Mouse (Mus musculus) c-Kit-positive CD71-negative TER-119-negative erythroid progenitor cells, embryonic 14.5 days (primary cell): Measurements from ENCODE around the gene Tmem141.
A peak's percentile ranks its signal among the peaks of the same experiment; 100 is the strongest.

Source experiments
- DNase-seq: peaks from one replicate; pipeline ENCODE4 v3.0.0-alpha.2; 2013; ENCODE audit warnings: low read depth

Tmem141 gene

DNA sequence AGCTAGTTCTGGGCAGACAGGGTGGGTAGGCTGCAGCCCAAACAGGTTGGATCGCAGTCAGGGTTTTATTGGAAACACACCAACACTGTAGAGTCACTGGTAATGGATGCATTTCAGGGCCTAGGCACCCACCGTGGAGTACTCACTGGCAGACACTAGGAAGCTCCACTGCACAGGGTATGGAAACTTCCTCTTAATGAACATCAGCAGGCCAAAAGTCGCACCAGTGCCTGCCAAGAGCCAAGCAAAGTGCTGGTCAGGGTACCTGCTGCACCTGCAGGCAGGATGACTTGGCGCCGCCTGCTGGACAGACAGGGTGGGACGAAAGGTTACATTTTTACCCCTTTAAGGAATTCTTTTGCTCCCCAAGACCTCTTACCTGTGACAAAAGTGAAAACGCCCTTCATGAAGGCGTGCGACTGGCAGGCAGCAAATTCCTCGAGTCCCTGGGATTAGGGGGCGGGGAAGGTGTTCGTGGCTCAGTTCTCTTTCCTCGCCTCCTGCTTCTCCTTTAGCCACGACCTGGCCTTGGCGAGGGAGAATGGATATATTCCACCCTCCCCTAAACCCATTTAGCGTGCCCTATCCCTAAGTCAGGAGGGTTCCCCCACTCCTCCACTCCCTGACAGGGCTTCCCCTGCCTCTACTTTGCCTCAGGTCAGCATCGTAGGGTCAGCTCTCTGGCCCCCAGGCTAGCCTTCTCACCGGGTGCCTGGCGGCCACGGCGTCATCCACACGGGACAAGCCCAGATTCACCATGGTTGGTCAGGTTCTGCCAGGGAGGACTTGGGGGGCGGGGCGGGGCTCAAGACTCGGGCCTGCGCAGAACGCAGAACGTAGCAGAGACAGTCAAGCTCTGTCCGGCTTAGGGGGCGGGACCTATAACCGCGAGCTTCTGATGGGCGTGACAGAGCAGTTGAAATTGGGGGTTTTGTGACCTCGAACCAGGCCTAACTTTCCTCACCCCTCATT, at the start of gene Tmem141:
Gene Tmem141 (minus strand): TSS at position 777 of the 972 bp plus-strand sequence.
- DNase-seq: peak; percentile 59

DNA sequence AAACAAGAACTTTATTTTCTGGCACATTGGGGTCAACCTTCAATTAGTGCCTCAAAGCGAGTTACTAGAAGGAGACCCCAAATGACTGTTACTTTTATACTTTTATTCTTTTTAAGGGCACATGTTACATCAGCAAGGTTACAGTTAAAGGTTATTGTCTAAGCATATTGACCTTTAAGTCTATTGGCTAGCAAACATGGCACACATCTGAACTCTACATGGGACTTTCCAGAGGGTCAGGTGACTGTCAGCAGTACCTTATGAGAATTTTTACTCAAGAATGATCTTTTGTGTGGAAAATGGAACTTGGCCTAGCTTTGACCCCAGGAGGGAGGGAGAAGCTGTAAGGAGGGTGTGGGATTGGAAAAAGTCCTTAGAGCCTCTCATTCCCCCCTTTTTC, 44.7 kb upstream of the Tmem141 start:
- DNase-seq: no peak

DNA sequence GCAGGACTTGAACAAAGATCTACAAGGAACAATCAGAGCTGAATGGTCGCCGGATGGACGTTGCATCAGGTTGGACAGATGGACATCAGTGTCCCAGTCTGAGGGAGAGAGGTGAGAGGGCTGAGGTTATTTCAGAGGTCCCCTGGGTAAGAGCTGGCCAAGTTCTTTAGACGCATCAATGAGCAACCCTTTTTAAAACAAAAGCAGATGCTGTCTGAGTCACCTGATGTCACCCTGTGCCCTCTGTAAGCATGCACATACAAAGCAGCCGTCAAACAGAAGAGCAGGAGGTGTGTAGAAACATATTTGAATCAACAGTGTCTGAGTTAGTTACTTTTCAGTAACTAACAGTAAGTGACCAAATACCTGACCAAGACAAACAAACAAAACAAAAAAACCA, 42.3 kb upstream of the Tmem141 start:
- DNase-seq: no peak

DNA sequence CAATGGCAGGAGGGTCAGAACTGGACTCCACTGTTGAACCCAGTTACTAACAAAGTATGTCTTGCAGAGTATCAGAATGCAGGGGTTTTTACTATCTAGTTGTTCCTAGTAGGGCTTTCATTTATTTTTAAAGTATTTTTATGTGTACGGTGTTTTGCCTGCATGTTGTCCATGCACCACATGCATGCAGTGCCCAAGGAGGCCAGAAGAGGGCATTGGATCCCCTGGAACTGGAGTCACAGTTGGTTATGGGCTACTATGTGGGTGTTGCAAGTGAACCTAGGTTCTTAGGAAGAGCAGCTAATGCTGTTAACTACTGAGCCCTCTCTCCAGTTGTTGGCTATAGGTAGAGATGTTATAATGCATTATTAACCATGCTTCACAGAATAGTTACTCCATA, 41.7 kb upstream of the Tmem141 start:
- DNase-seq: peak; percentile 30

DNA sequence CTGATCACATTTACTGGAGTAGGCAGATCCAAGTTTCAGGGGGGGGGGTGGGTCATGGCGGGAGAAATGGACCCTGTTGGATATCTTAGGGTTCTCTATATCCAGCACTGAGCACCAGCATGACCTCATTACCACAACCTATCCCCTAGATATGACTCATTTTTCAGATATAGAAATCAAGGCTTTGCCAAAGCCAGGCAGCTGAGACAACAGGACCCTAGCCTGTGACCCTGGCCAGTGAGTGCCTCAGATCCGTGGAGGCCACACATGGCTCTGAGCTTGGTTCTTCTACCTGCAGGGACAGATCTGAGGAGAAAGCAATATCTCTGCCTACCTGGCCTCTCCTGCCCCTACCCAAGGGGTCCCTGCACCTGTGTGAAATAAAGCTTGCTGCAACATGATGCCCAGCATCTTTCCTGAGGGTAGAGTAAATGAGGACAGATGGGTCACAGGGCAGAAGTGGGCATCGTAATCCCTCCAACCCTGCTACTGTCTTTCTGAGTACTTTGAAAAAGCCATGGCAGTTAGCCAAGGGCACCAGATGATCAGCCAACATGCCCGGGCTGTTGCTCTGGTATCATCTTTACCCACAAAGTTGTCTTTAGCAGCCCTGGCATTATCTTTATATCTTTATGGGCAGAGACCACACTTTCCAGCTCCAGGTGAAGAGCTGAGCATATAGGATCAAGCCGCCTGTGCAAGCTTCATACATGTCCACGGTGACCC, 39.6 kb upstream of the Tmem141 start:
- no peak for DNase-seq

DNA sequence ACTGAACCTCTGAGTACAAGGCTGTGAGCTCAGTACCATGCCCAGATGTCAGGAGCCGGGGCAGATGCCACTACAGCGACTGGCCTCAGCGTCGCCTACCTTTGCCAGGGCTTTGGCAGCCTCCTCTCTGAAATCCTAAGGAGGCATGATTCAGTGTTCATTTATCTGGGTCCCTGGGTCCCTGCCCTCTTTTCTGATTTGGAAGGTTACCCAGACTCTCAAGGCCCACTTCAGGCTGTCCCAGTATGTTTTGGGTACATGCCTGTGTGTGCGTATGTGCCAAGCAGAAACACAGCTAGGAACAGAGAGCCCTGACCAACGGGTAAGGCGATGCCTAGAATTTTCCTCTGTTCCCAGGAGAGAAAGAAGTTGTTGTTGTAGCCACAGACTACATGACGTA, 38.5 kb upstream of the Tmem141 start:
- no peak for DNase-seq

DNA sequence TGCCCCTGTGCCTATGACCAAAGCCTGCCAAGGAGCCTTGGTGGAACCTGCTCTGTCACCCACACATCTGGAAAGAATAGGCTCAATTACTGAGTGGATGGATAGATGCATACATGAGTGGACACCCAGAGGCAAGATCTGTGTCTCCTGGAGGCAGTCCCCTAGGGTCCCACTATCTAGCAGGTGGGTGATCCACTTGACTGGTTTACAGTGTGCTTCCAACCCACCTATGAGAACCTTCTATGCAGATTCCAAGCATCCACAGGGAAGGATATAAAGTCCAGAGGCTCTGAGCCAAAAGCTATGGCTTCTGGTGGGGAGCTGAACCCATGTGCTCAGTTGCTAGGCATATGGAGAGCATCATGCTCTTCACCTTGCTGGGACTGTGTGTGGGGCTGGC, 35.8 kb upstream of the Tmem141 start, which contains the start of gene Lcn5:
Gene Lcn5 (plus strand): TSS at position 301 of the 400 bp plus-strand sequence.
- no peak for DNase-seq

DNA sequence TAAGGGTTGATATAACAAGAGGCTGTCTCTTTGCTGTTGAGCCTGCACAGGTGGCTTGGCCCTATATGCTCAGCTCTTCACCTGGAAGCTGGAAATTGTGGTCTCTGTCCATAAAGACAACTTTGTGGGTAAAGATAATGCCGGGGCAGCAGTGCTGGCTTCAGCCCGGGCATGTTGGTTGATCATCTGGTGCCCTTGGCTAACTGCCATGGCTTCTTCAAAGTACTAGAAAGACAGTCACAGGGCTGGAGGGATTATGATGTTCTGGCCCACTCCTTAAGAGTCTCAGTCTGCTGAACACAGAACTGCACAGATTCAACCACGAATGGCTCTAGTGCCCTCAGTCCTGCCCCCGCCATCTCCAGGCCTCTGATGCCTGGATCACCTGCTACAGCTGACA, 35.4 kb upstream of the Tmem141 start:
- DNase-seq: no peak

DNA sequence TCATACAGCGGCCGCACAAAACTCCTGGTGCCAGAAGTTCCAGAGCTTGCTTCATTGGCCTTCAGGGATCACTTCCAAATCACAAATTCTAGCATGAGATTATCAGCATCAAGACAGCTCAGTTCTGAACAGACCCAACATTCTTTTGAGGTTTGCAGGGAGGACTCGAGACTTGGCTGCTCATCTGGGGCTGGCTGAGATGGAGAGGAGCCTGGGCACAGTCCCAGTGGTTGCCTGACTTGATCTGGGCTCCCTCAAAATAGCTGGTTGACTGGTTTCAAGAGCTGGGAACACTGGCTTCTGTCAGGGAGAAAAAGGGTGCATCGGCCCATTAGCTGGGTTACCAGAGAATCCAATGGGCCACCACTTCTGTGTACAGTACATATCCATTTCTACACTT, 34.9 kb upstream of the Tmem141 start:
- no peak for DNase-seq

DNA sequence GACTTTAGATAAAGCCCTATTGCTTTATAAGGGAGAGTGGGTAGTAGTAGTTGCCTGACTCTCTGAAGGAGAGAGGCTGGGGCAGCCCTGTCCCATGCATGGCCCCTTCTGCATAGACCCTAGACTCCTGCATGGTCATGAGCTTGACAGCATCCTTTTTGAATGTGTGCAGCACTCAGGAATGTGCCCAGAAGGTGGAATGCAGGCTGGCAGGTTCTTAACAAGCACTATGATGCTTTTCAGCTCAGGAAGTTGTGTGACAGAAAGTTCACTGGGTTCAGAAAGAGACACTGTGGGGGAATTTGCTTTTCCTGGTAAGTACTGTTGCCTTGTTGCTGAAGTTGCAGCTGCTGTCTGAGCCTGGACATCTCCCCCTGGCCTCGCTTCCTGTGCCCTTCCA, 32.7 kb upstream of the Tmem141 start:
- DNase-seq: no peak

DNA sequence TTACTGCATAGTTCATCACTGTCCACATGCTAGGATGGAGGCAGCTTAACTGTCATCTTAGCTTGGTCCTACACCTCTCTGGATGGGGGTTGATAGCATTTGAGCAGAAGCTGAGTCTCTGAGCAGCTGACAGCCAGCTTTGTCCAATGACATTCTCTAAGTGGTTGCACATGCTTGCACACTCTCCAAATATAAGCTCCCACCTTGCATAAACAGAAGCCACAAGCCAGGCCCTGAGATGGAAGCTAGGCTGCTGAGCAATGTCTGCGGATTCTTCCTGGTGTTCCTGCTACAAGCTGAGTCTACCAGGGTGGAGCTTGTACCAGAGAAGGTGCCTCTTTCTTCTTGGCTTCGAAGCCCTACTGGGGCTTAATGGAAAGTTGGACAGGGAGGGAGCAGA, 31.1 kb upstream of the Tmem141 start, which contains the start of gene Lcn8:
Gene Lcn8 (plus strand): TSS at position 219 of the 400 bp plus-strand sequence.
- no peak for DNase-seq

DNA sequence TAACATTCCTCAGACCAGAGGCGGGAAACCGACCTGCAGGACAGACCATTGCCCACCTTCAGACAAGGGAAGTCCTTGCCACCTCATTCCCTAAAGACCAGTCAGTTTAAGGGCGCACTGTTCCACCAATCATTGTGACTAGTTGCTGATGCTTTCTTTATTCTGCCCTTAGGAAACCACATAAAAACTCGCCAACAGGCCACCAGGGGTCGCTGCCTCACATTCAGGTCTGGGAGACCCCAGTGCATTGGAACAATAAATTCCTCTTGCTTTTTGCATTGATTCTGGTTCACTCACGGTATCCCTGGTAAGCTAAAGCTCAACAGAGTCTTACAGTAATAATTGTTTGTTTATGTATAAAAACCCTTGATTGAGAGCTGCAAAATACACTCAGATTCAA, 18.1 kb upstream of the Tmem141 start:
- peak; percentile 43 for DNase-seq

DNA sequence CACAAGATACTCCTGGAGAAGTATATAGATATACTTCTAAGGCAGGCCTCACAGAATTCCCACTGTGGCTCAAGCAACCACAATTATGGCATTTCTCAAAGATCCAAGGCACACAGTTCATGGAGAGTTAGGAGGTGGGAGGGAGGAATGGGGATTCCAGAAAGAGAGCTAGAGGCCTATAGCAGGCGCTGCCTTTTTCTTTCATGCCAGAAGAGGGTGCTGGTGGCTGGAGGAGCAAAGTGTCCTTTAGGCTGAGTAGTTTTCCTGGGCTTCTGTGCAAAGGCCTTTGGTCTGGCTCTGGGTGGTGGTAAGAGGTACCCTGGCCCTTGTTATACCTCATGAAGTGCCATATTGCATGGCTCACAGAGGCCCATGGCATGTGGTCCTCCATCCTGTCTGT, 12.2 kb upstream of the Tmem141 start:
- no peak for DNase-seq

DNA sequence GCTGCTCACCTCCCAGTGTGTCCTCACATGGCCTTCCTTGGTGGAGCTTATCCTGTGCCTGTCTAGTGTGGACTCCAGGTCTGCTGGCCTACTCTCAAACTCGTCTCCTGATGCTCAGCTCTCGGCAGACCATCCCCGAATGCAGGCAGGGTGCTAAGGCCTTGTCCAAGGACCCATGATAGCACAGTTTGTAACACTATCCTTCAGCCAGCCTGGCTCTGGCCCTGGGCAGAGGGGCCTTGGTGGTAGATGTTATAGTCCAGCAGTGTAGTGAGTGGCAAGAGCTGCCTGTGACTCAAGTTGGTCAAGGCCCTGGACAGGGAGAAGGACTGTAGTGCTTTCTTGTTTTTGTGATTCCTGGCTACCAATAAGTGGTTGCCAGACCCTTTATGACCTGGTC, 11.8 kb upstream of the Tmem141 start:
- DNase-seq: no peak

DNA sequence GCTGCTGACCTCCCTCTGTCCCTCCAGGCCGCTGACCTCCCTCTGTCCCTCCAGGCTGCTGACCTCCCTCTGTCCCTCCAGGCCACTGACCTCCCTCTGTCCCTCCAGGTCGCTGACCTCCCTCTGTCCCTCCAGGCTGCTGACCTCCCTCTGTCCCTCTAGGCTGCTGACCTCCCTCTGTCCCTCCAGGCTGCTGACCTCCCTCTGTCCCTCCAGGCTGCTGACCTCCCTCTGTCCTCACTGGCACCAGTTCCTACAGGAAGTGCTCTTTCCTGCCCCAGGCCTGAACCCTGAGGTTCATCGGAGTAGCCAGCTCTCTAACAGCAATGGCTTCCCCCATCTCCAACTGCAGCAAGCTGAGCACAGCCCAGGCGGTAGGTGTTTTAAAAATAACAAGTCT, 6.9 kb upstream of the Tmem141 start:
- DNase-seq: no peak

DNA sequence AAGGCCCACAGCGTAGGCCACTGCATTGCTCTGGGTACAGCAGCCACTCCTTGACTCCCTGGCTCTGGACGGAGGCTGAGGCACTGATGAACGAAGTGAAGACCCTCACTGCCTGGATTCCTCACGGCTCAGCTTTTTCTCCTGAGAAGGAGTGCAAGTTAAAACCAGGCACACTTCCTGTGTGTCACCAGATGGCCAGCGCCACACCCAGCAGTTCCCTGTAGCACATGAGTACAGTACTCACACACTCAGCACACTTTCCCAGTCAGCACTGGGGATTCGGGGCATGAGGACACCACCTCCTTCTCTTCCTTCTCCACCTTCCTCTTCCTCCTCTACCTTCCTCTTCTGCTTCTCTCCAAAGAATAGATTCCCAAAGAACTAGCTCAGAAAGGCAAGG, 6.0 kb upstream of the Tmem141 start, which contains the start of gene Fcna:
Gene Fcna (minus strand): TSS at position 220 of the 400 bp plus-strand sequence.
- DNase-seq: no peak

DNA sequence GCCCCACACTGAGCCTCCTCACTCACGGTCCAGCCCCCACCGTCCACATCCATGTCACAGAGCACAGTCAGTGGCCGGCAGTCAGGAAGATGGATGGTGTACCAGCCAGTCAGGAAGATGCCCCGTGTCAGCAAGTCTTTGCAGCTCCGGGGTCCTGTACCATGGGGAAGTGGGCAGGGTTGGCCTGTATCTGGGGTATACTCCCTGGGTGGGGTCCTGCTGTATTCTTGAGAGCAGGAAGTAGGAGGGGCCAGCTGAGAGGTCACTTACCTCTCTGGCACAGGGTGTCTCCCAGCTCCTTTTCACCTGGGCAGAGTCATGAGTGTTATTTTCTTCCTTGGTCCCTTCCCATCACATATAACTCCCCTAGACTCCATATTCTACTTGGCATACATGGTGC, 4.2 kb upstream of the Tmem141 start:
- no peak for DNase-seq

DNA sequence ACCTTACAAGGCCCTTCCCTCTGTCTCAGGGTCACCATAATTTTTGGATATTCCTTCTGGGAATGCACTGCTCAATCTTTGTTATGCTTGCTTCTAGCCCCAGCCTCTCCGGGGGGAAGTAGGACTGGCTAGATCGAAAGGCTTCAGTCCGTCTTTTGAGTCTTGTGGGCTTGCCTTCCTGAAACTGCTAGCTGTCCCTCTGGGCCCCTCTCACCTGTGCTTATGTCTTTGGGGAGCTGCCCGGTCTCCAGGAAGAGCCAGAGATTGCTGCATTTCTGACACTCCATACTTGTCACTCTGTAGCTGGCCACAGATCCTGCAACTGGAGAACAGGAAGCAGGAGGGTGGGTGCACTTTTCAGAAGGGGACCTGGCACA, 965 bp downstream of the Tmem141 start:
- DNase-seq: no peak

DNA sequence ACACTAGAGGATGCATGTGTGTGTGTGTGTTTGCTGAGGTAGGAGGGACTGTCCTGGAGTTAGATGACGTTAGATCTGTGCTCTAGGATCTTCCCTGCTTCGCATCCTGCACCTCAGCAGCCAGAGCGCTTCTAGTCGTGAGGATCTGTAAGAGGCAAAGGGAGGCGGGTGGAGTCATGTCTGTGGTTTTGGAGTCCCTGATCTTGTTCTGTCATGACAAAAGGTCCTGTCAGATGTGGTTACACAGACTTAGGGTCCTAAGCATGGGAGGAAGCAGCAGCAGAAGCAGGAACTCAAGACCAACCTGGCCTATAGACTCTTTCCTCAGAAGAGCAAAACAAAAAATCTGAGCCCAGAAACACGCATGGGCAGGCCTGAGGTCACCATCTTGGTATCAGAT, 1.4 kb downstream of the Tmem141 start:
- DNase-seq: no peak

DNA sequence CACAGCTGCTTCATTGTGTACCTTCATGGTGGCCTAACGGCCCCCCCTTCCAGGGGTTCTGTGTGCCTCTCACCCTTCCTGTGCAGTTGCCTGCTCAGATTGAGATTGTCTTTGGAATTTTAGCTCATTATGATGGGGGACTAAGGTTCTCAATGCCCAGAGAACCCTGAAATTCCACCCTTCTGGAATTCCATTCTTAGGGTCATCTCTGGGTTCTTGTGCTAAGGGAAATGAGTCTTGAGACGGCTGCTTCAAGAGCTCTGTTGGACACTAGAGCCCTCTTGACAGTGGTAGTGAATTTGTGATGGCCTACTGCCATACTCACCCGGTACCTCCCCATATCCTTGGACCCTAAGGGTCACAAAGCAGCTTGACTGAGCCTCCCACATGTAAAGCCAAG, 4.2 kb downstream of the Tmem141 start, which contains the start of gene Ccdc183:
Gene Ccdc183 (minus strand): TSS at position 101 of the 400 bp plus-strand sequence.
- no peak for DNase-seq

DNA sequence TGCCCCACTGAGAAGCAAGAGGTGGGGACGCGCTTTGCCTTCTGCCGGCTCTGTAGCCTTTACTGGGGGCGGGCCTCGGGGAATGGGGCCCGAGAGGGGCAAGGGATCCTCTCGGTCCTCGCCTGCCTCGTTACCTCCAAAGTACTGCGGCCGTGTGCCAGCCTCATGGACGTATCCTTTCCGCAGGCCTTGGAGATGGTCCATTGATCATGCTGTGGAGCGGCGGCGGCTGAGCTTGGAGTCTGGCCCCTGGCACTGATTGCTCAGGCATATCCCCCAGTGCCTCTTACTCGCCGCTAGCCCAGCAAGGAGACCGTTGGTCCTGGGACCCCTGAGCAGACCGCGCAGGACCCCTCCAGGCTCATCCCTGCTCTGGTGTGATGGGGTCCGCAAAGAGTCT, 5.4 kb downstream of the Tmem141 start:
- no peak for DNase-seq

DNA sequence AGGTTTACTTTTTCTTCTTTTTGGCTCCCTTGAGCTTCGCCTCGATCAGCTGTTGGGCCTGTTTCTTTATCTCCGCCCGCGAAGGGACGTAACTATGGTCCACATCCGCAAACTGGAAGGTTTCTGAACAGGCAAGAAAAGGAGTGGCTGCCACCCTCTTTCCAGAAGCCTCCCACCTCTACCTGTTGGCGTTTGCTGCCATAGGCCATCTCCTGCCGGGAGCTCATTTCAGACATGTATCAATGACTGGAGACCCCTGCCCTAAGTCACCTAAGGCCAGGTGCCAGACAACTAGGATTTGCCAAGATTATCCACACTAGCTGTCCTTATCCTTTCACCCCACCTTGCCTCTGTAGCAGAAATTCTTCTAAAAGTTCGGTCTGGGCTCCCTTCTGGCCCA, 13.1 kb downstream of the Tmem141 start:
- DNase-seq: no peak
